Mouse (Mus musculus) heart, postnatal 36 days (tissue): ENCODE measurements around the gene Map3k7. TPM values are rescaled to one million over a fixed set of nuclear protein-coding genes. Genes with fewer than 3 reads are reported as not detected.

Experiments used
- DNase-seq, 2 experiments: peaks; one replicate each; pipeline ENCODE4 v3.0.0; 2021 to 2022
- intact Hi-C: fragments of 180-260 bp; cut with DNase I; formaldehyde crosslinking; loops from one replicate; pipeline ENCODE4 v1.15.1; 2025
- total RNA-seq, 2 experiments: library from RNA; stranded (reverse); gene quantifications; 2 replicates each; pipeline ENCODE4 v1.2.3; 2021

Gene Map3k7
- 10 to 100 TPM; 46.8 to 49.4 TPM for total RNA-seq

- peak; percentile 97 to 98 for DNase-seq
- intact Hi-C loops = loop anchor here (2.0 to 10.0 kb wide), 2 partner anchors 693 to 1281 kb away; partner anchors contain the start of gene Mdn1
Measured at GRCm38 (mm10) chr4:31963354-31964193, at the start of gene Map3k7. TSS of gene Map3k7 (plus strand) at chr4:31964097.

GRCm38 (mm10) chr4:31915114-31915513 lies 48.8 kb upstream of the Map3k7 start:
- intact Hi-C loops = no loop called here
- no peak for DNase-seq

- no peak for DNase-seq
- intact Hi-C loops = no loop called here
Measured at GRCm38 (mm10) chr4:31918717-31919116, 45.2 kb upstream of the Map3k7 start.

GRCm38 (mm10) chr4:31922215-31922614 lies 41.7 kb upstream of the Map3k7 start:
- no peak for DNase-seq
- intact Hi-C loops = no loop called here

GRCm38 (mm10) chr4:31923437-31923836 lies 40.5 kb upstream of the Map3k7 start:
- intact Hi-C loops = no loop called here
- no peak for DNase-seq

GRCm38 (mm10) chr4:31924301-31925185 lies 39.4 kb upstream of the Map3k7 start:
- intact Hi-C loops = no loop called here
- DNase-seq = no peak

GRCm38 (mm10) chr4:31933171-31933570 lies 30.7 kb upstream of the Map3k7 start:
- DNase-seq = no peak

GRCm38 (mm10) chr4:31935831-31936306 lies 28.0 kb upstream of the Map3k7 start:
- intact Hi-C loops = no loop called here
- no peak for DNase-seq

More at GRCm38 (mm10) chr4:31933171-31933570, 30.7 kb upstream of the Map3k7 start:
- intact Hi-C loops = no loop called here

GRCm38 (mm10) chr4:31936358-31936757 lies 27.5 kb upstream of the Map3k7 start:
- intact Hi-C loops = no loop called here
- no peak for DNase-seq

- intact Hi-C loops = no loop called here
- DNase-seq = no peak
Measured at GRCm38 (mm10) chr4:31936911-31937375, 27.0 kb upstream of the Map3k7 start.

- peak; percentile 7 to 15 for DNase-seq
- intact Hi-C loops = no loop called here
Measured at GRCm38 (mm10) chr4:31937376-31938281, 26.3 kb upstream of the Map3k7 start.

- intact Hi-C loops = no loop called here
- no peak for DNase-seq
Measured at GRCm38 (mm10) chr4:31938416-31939106, 25.3 kb upstream of the Map3k7 start.

- intact Hi-C loops = no loop called here
- DNase-seq = no peak
Measured at GRCm38 (mm10) chr4:31941616-31942015, 22.3 kb upstream of the Map3k7 start.

- no peak for DNase-seq
- intact Hi-C loops = no loop called here
Measured at GRCm38 (mm10) chr4:31943045-31943444, 20.9 kb upstream of the Map3k7 start.

- intact Hi-C loops = loop anchor here (10.0 kb wide), 1 partner anchor 1280 kb away; no protein-coding TSS in a partner anchor
- no peak for DNase-seq
Measured at GRCm38 (mm10) chr4:31964194-31964875, 438 bp downstream of the Map3k7 start.

- intact Hi-C loops = loop anchor here (5.0 to 10.0 kb wide), 2 partner anchors 1280 to 1342 kb away; no protein-coding TSS in a partner anchor
- no peak for DNase-seq
Measured at GRCm38 (mm10) chr4:31965208-31965607, 1.3 kb downstream of the Map3k7 start.

GRCm38 (mm10) chr4:31971437-31971836 lies 7.5 kb downstream of the Map3k7 start:
- intact Hi-C loops = loop anchor here (5.0 to 10.0 kb wide), 4 partner anchors 86 to 2003 kb away; no protein-coding TSS in a partner anchor

GRCm38 (mm10) chr4:31972181-31972580 lies 8.3 kb downstream of the Map3k7 start:
- intact Hi-C loops = loop anchor here (5.0 to 10.0 kb wide), 4 partner anchors 85 to 2003 kb away; no protein-coding TSS in a partner anchor
- no peak for DNase-seq

More at GRCm38 (mm10) chr4:31971437-31971836, 7.5 kb downstream of the Map3k7 start:
- no peak for DNase-seq
